ENCODE assay signal across 12 mouse cellular contexts in the genomic region with DNA sequence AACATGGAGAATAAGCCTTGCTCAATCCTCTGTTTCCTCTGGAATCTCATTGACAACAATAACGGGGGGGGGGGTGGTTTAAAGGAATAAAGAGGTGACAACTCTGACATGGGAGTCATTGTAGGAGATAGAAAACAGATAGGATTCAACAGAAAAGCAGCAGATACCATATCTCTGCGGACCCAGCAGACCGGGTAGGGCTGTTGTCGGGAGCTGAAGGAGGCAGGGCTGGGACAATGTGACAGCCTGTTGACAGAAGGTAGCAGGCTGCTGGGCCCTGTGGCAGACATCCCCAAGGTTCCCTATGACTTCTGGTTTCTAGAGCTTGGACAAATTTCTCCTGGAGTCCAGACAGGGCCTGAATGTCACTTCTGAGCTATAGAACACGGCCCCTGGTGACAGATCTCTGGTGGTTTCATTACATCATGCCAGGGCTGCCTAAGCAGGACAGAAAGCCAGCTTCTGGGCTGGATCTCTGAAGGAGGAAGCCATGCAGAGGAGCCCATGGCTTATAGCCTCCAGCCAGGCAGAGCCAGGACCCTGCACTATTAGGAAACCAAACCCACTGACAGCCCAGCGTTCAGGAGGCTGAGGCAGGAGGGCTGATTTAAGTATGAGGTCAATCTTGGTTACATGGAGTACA. TPM values are rescaled to one million over a fixed set of nuclear protein-coding genes. Genes with fewer than 3 reads are reported as not detected.
DNase-seq lines count a peak whose midpoint lies in the region; ATAC-seq lines count a peak whose summit lies in the region.
"Had no signal": no experiment of that assay in that cellular context is flagged by ENCODE, and none has a peak within 500 bp of the region (broad histone marks: within the 10 kb centered on the region; RNA-seq: fewer than 3 reads in every experiment).

No protein-coding gene starts in this region.

- peaks cover 35% of the 10 kb centered on the region for H3K4me1 ChIP-seq in lung, embryonic 15.5 days
- peaks cover 33% of the 10 kb centered on the region for H3K4me1 ChIP-seq in liver, embryonic 11.5 days (replicated peaks; ENCODE audit: control insufficient read depth, insufficient read depth, low read length)
- peaks cover 33% of the 10 kb centered on the region; the same call in 1 of the 2 replicates for H3K4me1 ChIP-seq in stomach, embryonic 14.5 days (ENCODE audit: control insufficient read depth, insufficient read depth, low read length)
- H3K4me1 ChIP-seq in neural tube, embryonic 15.5 days = peaks cover 14% of the 10 kb centered on the region

- WGBS in lung, embryonic 15.5 days = 42% methylated on average over 6 of the region's 6 CpGs
- WGBS in liver, embryonic 11.5 days = 37% methylated on average over 6 of the region's 6 CpGs
- 63% methylated on average over 6 of the region's 6 CpGs for WGBS in stomach, embryonic 14.5 days
- 78% methylated on average over 6 of the region's 6 CpGs for WGBS in neural tube, embryonic 15.5 days

- peak overlapping the region; percentile 37; the same call in 1 of the 2 replicates for H3K27ac ChIP-seq in lung, embryonic 15.5 days
- peak overlapping the region; percentile 44 for H3K27ac ChIP-seq in liver, embryonic 11.5 days (ENCODE audit: low read depth, low read length)
- H3K27ac ChIP-seq in stomach, embryonic 14.5 days (ENCODE audit: low read length) = peak overlapping the region; percentile 57; the same call in 1 of the 2 replicates
- no peak overlapping the region for H3K27ac ChIP-seq in neural tube, embryonic 15.5 days (replicated peaks)

- H3K36me3 ChIP-seq in lung, embryonic 15.5 days = no peaks in the 10 kb centered on the region
- H3K36me3 ChIP-seq in liver, embryonic 11.5 days (ENCODE audit: control insufficient read depth, insufficient read depth, low read length) = no peaks in the 10 kb centered on the region
- no peaks in the 10 kb centered on the region for H3K36me3 ChIP-seq in stomach, embryonic 14.5 days (ENCODE audit: control insufficient read depth, insufficient read depth, low read length)
- no peaks in the 10 kb centered on the region for H3K36me3 ChIP-seq in neural tube, embryonic 15.5 days
- H3K36me3 ChIP-seq: forebrain, embryonic 15.5 days had no signal

- H3K9ac ChIP-seq in lung, embryonic 15.5 days = no peak overlapping the region
- H3K9ac ChIP-seq in liver, embryonic 11.5 days (ENCODE audit: low read depth, low read length) = no peak overlapping the region
- H3K9ac ChIP-seq in stomach, embryonic 14.5 days (replicated peaks; ENCODE audit: low read depth, low read length) = no peak overlapping the region
- H3K9ac ChIP-seq in neural tube, embryonic 15.5 days (replicated peaks) = no peak overlapping the region
- H3K9ac ChIP-seq: forebrain, embryonic 15.5 days had no signal

- ATAC-seq in lung, embryonic 15.5 days (ENCODE audit: borderline replicate concordance, extremely low read depth, low FRiP score, low TSS enrichment) = no peak
- ATAC-seq in liver, embryonic 11.5 days (replicated peaks; ENCODE audit: low FRiP score) = peak; percentile 61
- no peak for ATAC-seq in stomach, embryonic 14.5 days (ENCODE audit: insufficient number of reproducible peaks, insufficient read depth, low FRiP score, low read depth)
- ATAC-seq in neural tube, embryonic 15.5 days (ENCODE audit: low FRiP score) = no peak
- ATAC-seq: activated CD4-positive, CD25-positive, alpha-beta regulatory T cell, adult 4 months; forebrain, embryonic 15.5 days had no signal

- no peak overlapping the region for H3K4me2 ChIP-seq in lung, embryonic 15.5 days
- 0 out of 2 replicates have a peak overlapping the region, but pooled peaks have one; percentile 23 for H3K4me2 ChIP-seq in liver, embryonic 11.5 days
- H3K4me2 ChIP-seq in stomach, embryonic 14.5 days (replicated peaks; ENCODE audit: low read depth, low read length) = no peak overlapping the region
- H3K4me2 ChIP-seq in neural tube, embryonic 15.5 days = no peak overlapping the region
- H3K4me2 ChIP-seq: forebrain, embryonic 15.5 days had no signal

- no peaks in the 10 kb centered on the region for H3K9me3 ChIP-seq in lung, embryonic 15.5 days
- H3K9me3 ChIP-seq in liver, embryonic 11.5 days (ENCODE audit: control insufficient read depth, low read length) = no peaks in the 10 kb centered on the region; the same call in 1 of the 2 replicates
- H3K9me3 ChIP-seq in stomach, embryonic 14.5 days (ENCODE audit: control insufficient read depth, low read depth, low read length) = peaks cover 7% of the 10 kb centered on the region; the same call in 1 of the 2 replicates
- H3K9me3 ChIP-seq in neural tube, embryonic 15.5 days (replicated peaks) = no peaks in the 10 kb centered on the region
- H3K9me3 ChIP-seq: forebrain, embryonic 15.5 days had no signal

- H3K4me3 ChIP-seq in lung, embryonic 15.5 days = no peak overlapping the region
- no peak overlapping the region for H3K4me3 ChIP-seq in liver, embryonic 11.5 days (ENCODE audit: low read depth, low read length)
- no peak overlapping the region for H3K4me3 ChIP-seq in stomach, embryonic 14.5 days (ENCODE audit: low read depth, low read length)
- no peak overlapping the region for H3K4me3 ChIP-seq in neural tube, embryonic 15.5 days (replicated peaks)
- H3K4me3 ChIP-seq: forebrain, embryonic 15.5 days had no signal

- no peaks in the 10 kb centered on the region for H3K27me3 ChIP-seq in lung, embryonic 15.5 days
- H3K27me3 ChIP-seq in liver, embryonic 11.5 days (replicated peaks; ENCODE audit: control insufficient read depth, insufficient read depth, low read length) = no peaks in the 10 kb centered on the region
- H3K27me3 ChIP-seq in stomach, embryonic 14.5 days (ENCODE audit: control insufficient read depth, insufficient read depth, low read length) = no peaks in the 10 kb centered on the region
- no peaks in the 10 kb centered on the region for H3K27me3 ChIP-seq in neural tube, embryonic 15.5 days (replicated peaks)
- H3K27me3 ChIP-seq: forebrain, embryonic 15.5 days had no signal

- DNase-seq in heart, adult 11 months = peak; percentile 83
- no peak for DNase-seq in heart, postnatal 4 days
- DNase-seq in lung, postnatal 25 days (ENCODE audit: low spot score) = no peak
- DNase-seq in liver, embryonic 11.5 days (ENCODE audit: low spot score) = no peak
- DNase-seq in adrenal gland, adult (ENCODE audit: inconsistent age in 2 of 2, low spot score in 1 of 2) = no peak
- DNase-seq: gastrocnemius, postnatal 25 days; kidney, postnatal 36 days had no signal

RNA-seq across cellular contexts. Expression of a gene that starts 29.4 kb away (rescaled TPM):
- total RNA-seq in heart, postnatal 4 days (2021) = 10 to 100 TPM; 26.0 to 26.8 TPM
- polyA plus RNA-seq in lung, embryonic 15.5 days (2015; fragmentation: Nextera tagmentation; extraction: Ambion mirVana) = 10.9 and 11.4 TPM in 2 replicates
- polyA plus RNA-seq in liver, embryonic 11.5 days (2014; fragmentation: Nextera tagmentation; extraction: Ambion mirVana) = 17.4 and 18.2 TPM in 2 replicates
- polyA plus RNA-seq in stomach, embryonic 14.5 days (2014; fragmentation: Nextera tagmentation; extraction: Ambion mirVana) = 17.6 and 19.2 TPM in 2 replicates
- polyA plus RNA-seq in neural tube, embryonic 15.5 days (2015; fragmentation: Nextera tagmentation; extraction: Ambion mirVana) = 4.5 and 6.0 TPM in 2 replicates

RNA-seq across cellular contexts. Expression of a gene that starts 30.9 kb away (rescaled TPM):
- total RNA-seq in heart, postnatal 4 days (2021) = 10 to 100 TPM; 22.4 to 28.0 TPM
- polyA plus RNA-seq in lung, embryonic 15.5 days (2015; fragmentation: Nextera tagmentation; extraction: Ambion mirVana) = 13.3 and 13.6 TPM in 2 replicates
- polyA plus RNA-seq in liver, embryonic 11.5 days (2014; fragmentation: Nextera tagmentation; extraction: Ambion mirVana) = 32.9 and 33.3 TPM in 2 replicates
- polyA plus RNA-seq in stomach, embryonic 14.5 days (2014; fragmentation: Nextera tagmentation; extraction: Ambion mirVana) = 10.3 and 10.4 TPM in 2 replicates
- 10.5 and 12.6 TPM in 2 replicates for polyA plus RNA-seq in neural tube, embryonic 15.5 days (2015; fragmentation: Nextera tagmentation; extraction: Ambion mirVana)
